Mouse (Mus musculus) stomach, embryonic 14.5 days (tissue): ENCODE measurements around the gene Gtse1. TPM values are rescaled to one million over a fixed set of nuclear protein-coding genes. Genes with fewer than 3 reads are reported as not detected.
A peak's percentile ranks its signal among the peaks of the same experiment; 100 is the strongest.

Experiments used
- ATAC-seq: fragments of 200-750 bp; cut with Nextera tagmentation; 2 replicates; pipeline ENCODE4 v1.8.0; 2017; ENCODE audit warnings: low read depth, moderate TSS enrichment; ENCODE audit not compliant: insufficient number of reproducible peaks, insufficient read depth, low FRiP score
- H3K27ac ChIP-seq: fragments of 300-500 bp; sonication (generic); 2 replicates; pipeline ENCODE4 v1.5.1; 2014; ENCODE audit warnings: mild to moderate bottlenecking, low read length, moderate library complexity, mixed read lengths
- H3K27me3 ChIP-seq: fragments of 300-500 bp; sonication (generic); 2 replicates; pipeline ENCODE4 v1.6.1; 2014; ENCODE audit warnings: low read length, control low read depth, mixed read lengths; ENCODE audit not compliant: control insufficient read depth, insufficient read depth
- H3K36me3 ChIP-seq: fragments of 300-500 bp; sonication (generic); 2 replicates; pipeline ENCODE4 v1.6.1; 2014; ENCODE audit warnings: mild to moderate bottlenecking, control low read depth, low read length, moderate library complexity, mixed read lengths; ENCODE audit not compliant: control insufficient read depth, insufficient read depth
- H3K4me1 ChIP-seq: fragments of 300-500 bp; sonication (generic); 2 replicates; pipeline ENCODE4 v1.6.1; 2014; ENCODE audit warnings: low read length, control low read depth, mixed read lengths; ENCODE audit not compliant: control insufficient read depth, insufficient read depth
- H3K4me2 ChIP-seq: fragments of 300-500 bp; sonication (generic); replicated peaks from 2 replicates; pipeline ENCODE4 v1.6.1; 2014; ENCODE audit warnings: low read depth, low read length, control low read depth
- H3K4me3 ChIP-seq: fragments of 300-500 bp; sonication (generic); 2 replicates; pipeline ENCODE4 v1.5.1; 2014; ENCODE audit warnings: low read depth, low read length, control low read depth
- H3K9ac ChIP-seq: fragments of 300-500 bp; sonication (generic); replicated peaks from 2 replicates; pipeline ENCODE4 v1.6.1; 2014; ENCODE audit warnings: low read depth, mild to moderate bottlenecking, control low read depth, low read length, moderate library complexity, mixed read lengths
- H3K9me3 ChIP-seq: fragments of 300-500 bp; sonication (generic); 2 replicates; pipeline ENCODE4 v1.6.1; 2016; ENCODE audit warnings: low read depth, low read length, control low read depth; ENCODE audit not compliant: control insufficient read depth
- WGBS: fragments of 180-500 bp; shearing (Covaris S2); extraction: QIAGEN DNeasy Blood & Tissue Kit; methylation state at CpG from one replicate; pipeline ENCODE4 v1.1.7; 2014; 5-methylcytosine and 5-hydroxymethylcytosine counted together
- polyA plus RNA-seq: library from polyadenylated mRNA; unstranded; fragments of >200 nt; fragmentation: Nextera tagmentation; extraction: Ambion mirVana; gene quantifications from 2 replicates; pipeline ENCODE4 v1.2.1, GENCODE M21; 2014

Gene Gtse1
- 24.6 and 24.9 TPM in 2 replicates for polyA plus RNA-seq

DNA sequence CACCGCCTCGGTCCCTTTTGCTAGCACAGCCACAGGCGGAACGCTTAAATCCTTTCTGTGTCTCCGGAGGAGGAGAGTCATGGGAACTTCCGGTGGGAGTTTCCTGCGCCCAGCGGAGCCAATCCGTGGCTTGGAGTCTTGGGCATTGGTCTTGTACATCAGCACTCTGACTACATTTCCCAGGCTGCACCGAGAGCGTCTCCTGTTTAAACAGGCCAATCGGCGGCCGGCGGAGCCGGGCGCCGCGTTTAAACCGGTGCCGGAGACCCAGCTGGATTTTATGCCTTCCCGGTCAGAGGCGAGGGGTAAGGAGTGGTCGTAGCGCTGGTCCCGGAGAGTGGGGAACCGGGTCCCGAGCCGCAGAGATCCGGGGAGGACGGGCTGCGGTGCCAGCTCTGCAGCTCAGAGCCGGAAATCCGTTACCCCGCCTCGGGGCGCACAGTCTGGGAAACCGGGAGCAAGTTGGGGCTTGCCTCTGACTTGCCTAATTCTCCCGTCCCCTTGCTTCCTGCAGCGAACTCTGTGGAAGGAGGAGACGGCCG, at the start of gene Gtse1:
Gene Gtse1 (plus strand): TSS at position 256 of the 542 bp plus-strand sequence.
- peak within 1 kb of the TSS; percentile 35 for H3K27ac ChIP-seq
- peak within 1 kb of the TSS; percentile 53 for H3K4me3 ChIP-seq
- H3K4me1 ChIP-seq, result peaks cover 17% of the 10 kb centered on the region; the same call in 1 of the 2 replicates
- H3K27me3 ChIP-seq, result no peaks in the 10 kb centered on the region
- peaks cover 23% of the 10 kb centered on the region; the same call in 1 of the 2 replicates for H3K36me3 ChIP-seq
- peak within 1 kb of the TSS; percentile 60 for H3K9ac ChIP-seq
- WGBS, result under 1% methylated on average over 42 of the region's 42 CpGs
- no peaks in the 10 kb centered on the region for H3K9me3 ChIP-seq
- ATAC-seq, result peak; percentile 99
- peak within 1 kb of the TSS; percentile 88 for H3K4me2 ChIP-seq

DNA sequence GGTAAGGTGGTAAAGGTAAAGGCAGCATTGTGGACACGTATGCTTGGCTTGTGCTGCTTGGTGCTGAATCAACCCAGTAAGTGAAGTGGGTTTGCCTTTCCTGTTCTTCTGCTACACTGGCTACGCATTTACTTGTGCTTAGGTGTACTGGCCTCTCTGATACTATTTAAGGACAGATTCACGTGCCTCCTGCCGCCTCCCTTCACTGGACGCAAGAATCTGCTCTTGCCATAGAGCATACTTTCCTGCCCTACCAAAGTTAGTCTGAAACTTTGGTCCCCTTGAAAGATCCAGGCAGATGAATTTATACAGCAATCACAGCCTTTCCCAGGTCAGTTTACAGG, 49.1 kb upstream of the Gtse1 start:
- H3K9ac ChIP-seq, result no peak overlapping the region

DNA sequence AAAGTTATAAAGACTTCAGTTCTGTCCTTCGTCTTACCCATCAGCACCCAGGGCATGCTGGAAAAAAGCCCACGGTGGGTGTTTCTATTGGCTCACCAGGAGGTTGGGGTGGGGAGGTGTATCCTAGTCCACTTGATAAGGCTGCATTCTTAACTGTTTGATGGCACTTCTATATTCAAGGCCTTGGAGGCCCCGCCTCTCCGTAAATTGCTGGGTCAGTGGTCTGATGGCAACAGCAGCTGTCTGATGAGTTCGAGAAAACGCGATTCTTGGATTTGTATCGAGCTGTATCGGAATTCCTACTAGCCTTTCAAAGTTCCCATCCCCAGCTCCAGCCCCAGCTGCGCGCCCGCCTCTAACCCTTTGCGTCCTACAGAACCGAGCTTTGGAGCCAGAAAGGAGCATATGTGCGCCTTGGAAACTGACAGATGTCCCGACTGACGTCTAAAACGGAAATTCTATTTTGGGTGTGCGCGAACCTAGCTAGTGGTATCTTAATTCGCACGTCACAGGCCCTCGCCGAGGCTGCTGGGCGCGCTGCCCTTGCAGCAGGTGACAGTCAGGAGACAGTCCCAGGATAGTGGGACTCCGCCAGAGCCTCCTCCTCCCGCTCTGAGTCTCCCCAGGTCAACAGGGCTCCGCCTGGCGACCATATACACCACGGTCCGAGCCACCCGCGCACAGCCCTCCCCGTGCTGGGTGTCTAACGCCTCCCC, 48.6 kb upstream of the Gtse1 start:
- Histone ChIP-seq H3K4me1 (peaks cover 8% of the 10 kb centered on the region; the same call in 1 of the 2 replicates), H3K4me2 (peak overlapping the region; percentile 91), H3K9ac (peak overlapping the region; percentile 67), H3K9me3 (no peaks in the 10 kb centered on the region), H3K36me3 (no peaks in the 10 kb centered on the region), H3K4me3 (peak overlapping the region; percentile 81), H3K27ac (peak overlapping the region; percentile 85), H3K27me3 (no peaks in the 10 kb centered on the region)
- 3% methylated on average over 36 of the region's 36 CpGs for WGBS
- ATAC-seq, result peak; percentile 86

More for the DNA sequence above, 49.1 kb upstream of the Gtse1 start:
- no peaks in the 10 kb centered on the region for H3K9me3 ChIP-seq
- H3K4me2 ChIP-seq, result peak overlapping the region; percentile 91
- no peak overlapping the region for H3K27ac ChIP-seq
- ATAC-seq, result no peak
- peaks cover 8% of the 10 kb centered on the region; the same call in 1 of the 2 replicates for H3K4me1 ChIP-seq
- WGBS, result 81% methylated on average over 5 of the region's 5 CpGs
- no peaks in the 10 kb centered on the region for H3K36me3 ChIP-seq
- peak overlapping the region; percentile 81; the same call in 1 of the 2 replicates for H3K4me3 ChIP-seq
- no peaks in the 10 kb centered on the region for H3K27me3 ChIP-seq

DNA sequence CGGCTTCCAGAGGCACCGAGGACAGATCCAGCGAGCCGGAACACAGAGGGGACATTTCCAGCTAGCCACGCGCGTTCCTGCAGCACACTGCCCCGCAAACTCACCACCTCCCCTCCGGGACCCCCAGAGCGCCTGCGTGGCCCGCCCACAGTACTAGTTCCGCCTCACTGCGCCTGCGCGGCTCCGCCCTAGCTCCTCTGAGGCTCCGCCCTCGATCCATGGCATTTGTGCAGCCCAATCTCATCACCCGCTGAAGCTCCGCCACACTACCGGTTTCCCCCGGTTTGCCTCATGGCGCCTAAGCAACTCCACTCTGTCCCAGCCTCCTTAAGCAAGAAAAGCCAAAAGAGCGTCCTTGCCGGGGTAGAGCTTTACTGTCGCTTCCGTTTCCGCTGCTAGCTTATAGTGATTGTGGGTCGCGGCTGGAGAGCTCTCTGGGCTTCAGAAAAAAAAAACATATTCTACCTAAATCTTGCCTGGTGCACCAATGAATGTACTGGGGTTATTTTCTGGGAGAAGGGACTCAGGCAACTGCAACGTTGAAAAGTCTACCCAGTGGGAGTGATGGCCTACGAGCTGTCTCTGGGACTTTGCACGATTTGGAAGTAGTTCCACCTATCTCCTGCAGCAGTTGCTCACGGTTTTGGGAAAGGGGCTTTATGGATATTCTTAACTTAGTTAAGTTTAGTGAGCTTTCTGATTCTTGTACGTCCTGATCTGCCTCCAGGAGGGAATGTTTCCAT, 47.8 kb upstream of the Gtse1 start, which contains the start of gene Cdpf1:
Gene Cdpf1 (minus strand): TSS at position 163 of the 743 bp plus-strand sequence.
- H3K36me3 ChIP-seq, result no peaks in the 10 kb centered on the region
- 2% methylated on average over 36 of the region's 36 CpGs for WGBS
- H3K4me2 ChIP-seq, result peak within 1 kb of the TSS; percentile 91
- ATAC-seq, result peak; percentile 96
- H3K4me1 ChIP-seq, result peaks cover 8% of the 10 kb centered on the region; the same call in 1 of the 2 replicates
- H3K4me3 ChIP-seq, result peak within 1 kb of the TSS; percentile 81
- no peaks in the 10 kb centered on the region for H3K9me3 ChIP-seq
- H3K27me3 ChIP-seq, result no peaks in the 10 kb centered on the region
- peak within 1 kb of the TSS; percentile 67 for H3K9ac ChIP-seq
- peak within 1 kb of the TSS; percentile 85 for H3K27ac ChIP-seq

DNA sequence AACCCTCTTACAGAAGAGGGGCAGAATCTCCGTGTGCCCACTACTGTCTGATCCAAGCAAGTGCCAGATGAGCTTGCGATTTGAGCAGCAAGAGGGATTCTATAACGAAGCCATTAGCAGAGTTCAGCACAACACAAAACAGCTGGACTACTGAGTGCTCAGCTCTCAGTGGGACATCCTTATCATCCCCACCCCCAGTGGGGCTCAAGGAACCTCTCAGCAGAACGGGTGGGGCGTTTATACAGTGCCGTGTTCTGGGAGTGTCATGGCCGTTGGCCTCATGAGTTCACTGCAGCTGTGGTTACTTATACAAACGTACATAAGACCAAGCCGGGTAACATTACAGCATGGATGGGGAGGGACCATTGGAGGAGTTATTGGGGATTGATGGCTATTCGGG, 46.1 kb upstream of the Gtse1 start:
- Histone ChIP-seq H3K4me2 (no peak overlapping the region), H3K27me3 (no peaks in the 10 kb centered on the region), H3K9ac (no peak overlapping the region), H3K9me3 (no peaks in the 10 kb centered on the region), H3K27ac (no peak overlapping the region), H3K4me1 (peaks cover 8% of the 10 kb centered on the region; the same call in 1 of the 2 replicates), H3K4me3 (no peak overlapping the region), H3K36me3 (no peaks in the 10 kb centered on the region)
- 53% methylated on average over 10 of the region's 10 CpGs for WGBS
- ATAC-seq, result no peak

DNA sequence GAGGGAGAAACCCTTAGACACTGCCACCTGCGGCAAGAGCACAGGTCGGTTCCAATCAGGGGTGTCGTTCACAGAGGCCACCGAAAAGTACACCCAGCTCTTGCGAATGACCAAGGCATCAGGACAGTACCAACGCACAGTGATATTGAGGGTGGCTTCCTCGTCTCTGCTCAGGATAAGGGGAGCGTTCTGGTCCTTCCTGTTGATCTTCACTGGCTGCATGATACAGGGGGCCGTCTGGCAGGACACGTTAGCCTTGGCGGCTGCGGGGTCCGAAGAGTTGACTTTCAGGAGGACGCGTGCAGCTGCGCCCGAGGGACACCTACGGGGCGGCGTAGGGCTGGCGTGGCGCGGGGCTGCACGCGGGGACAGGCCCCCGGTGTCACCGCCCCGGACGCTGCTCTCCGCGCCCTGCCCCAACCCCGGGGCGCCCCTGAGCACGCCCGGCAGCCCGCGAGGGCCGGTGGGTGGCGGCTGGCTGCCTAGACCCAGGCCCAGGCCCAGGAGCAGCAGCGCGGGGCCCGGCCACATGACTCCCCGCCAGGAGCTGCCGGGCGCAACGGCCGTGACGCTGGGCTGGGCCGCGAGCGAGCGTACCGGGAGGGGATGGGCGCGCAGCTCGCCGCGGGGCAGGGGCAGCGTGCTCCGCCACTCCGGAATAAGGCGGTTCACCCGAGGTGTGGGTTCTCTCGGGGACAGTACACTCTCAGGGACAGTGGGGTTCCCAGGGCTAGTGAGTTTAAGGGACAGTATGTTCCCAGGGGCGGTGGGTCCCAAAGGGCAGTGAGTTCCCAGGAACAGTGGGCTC, 38.1 kb upstream of the Gtse1 start, which contains the start of gene Pkdrej:
Gene Pkdrej (minus strand): TSS at position 532 of the 808 bp plus-strand sequence.
- Histone ChIP-seq H3K27me3 (no peaks in the 10 kb centered on the region), H3K36me3 (no peaks in the 10 kb centered on the region), H3K9ac (peak within 1 kb of the TSS; percentile 65), H3K4me1 (no peaks in the 10 kb centered on the region), H3K27ac (no peak within 1 kb of the TSS), H3K4me3 (peak within 1 kb of the TSS; percentile 47), H3K9me3 (no peaks in the 10 kb centered on the region), H3K4me2 (peak within 1 kb of the TSS; percentile 96)
- WGBS, result 2% methylated on average over 55 of the region's 65 CpGs
- ATAC-seq, result peak; percentile 61

DNA sequence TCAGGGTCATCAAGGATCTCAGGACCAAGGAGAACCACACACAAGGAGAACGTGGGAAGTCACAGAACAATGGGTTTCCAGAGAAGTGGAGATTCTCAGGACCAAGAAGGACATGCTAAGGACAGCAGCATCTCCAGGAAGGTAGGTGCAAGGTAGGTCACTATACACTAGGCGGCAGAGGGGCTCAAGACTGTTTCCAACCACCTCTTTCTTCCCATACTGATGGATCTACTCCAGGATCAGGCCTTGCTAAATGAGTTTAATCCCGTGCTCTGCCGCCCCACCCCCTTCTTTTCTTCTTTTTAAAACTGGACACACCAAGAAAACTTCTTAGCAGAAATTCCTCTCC, 37.6 kb upstream of the Gtse1 start:
- Histone ChIP-seq H3K9me3 (no peaks in the 10 kb centered on the region), H3K27me3 (no peaks in the 10 kb centered on the region), H3K9ac (no peak overlapping the region), H3K4me3 (peak overlapping the region; percentile 47), H3K4me2 (peak overlapping the region; percentile 96), H3K27ac (no peak overlapping the region), H3K4me1 (no peaks in the 10 kb centered on the region), H3K36me3 (no peaks in the 10 kb centered on the region)
- ATAC-seq, result peak; percentile 6; the same call in 1 of the 2 replicates
- WGBS, result 22% methylated on average over 4 of the region's 4 CpGs

DNA sequence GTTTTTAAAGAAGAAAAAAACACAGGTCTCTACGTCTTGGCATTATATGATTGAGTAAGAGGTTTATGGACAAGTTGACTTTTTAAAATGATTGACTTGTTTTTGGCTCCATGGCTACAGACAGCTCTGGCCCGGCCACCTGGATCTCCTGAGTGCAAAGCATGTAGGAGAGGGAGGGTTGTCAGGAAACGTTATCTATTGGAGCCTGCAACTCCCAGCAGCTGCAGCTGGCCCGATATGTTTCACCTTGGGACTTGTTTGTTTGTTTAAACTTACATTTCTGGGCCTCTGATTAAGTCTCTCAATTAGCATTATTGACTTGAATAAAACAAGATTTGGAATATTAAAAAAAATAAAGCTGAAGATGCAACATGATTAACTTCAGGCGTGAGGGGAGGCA, 32.9 kb upstream of the Gtse1 start:
- Histone ChIP-seq H3K4me2 (no peak overlapping the region), H3K9ac (no peak overlapping the region), H3K36me3 (no peaks in the 10 kb centered on the region), H3K9me3 (no peaks in the 10 kb centered on the region), H3K27me3 (no peaks in the 10 kb centered on the region), H3K27ac (no peak overlapping the region), H3K4me3 (no peak overlapping the region), H3K4me1 (no peaks in the 10 kb centered on the region)
- ATAC-seq, result no peak
- WGBS, result 37% methylated on average over 5 of the region's 5 CpGs
